Mouse (Mus musculus): ENCODE data around the gene Rrn3. TPM values are rescaled to one million over a fixed set of nuclear protein-coding genes. Genes with fewer than 3 reads are reported as not detected.

Gene Rrn3
- polyA plus RNA-seq, 1 experiment, result 12.1 TPM

- no peak for DNase-seq (ENCODE audit: low read depth)
Observed at GRCm38 (mm10) chr16:13851446-13851845, 70.9 kb downstream of the Rrn3 start.

- no peak for DNase-seq (ENCODE audit: low read depth)
Observed at GRCm38 (mm10) chr16:13853886-13854285, 73.4 kb downstream of the Rrn3 start.

Other genes starting within 250 kb of the Rrn3 start
- 20.0 and 20.8 TPM in 2 replicates for gene Parn, start 112.5 kb upstream of the Rrn3 start, polyA plus RNA-seq (2012; rRNA removed)
- 34.8 and 35.8 TPM in 2 replicates for gene Bfar, start 108.8 kb upstream of the Rrn3 start, polyA plus RNA-seq (2012; rRNA removed)
- gene 3110001I22Rik, start 108.8 kb upstream of the Rrn3 start, polyA plus RNA-seq (2012; rRNA removed), result 1.2 and 1.5 TPM in 2 replicates
- 0.23 and 0.56 TPM in 2 replicates for gene Pla2g10, start 49.7 kb upstream of the Rrn3 start, polyA plus RNA-seq (2012; rRNA removed)
- 44.4 and 49.5 TPM in 2 replicates for gene Ntan1, start 38.1 kb downstream of the Rrn3 start, polyA plus RNA-seq (2012; rRNA removed)
- 250 and 265 TPM in 2 replicates for gene Pdxdc1, start 122.4 kb downstream of the Rrn3 start, polyA plus RNA-seq (2012; rRNA removed)
- 9.4 and 9.5 TPM in 2 replicates for gene Mpv17l, start 122.5 kb downstream of the Rrn3 start, polyA plus RNA-seq (2012; rRNA removed)
- gene 2900011O08Rik, start 205.9 kb downstream of the Rrn3 start, polyA plus RNA-seq (2012; rRNA removed), result not detected in 2 replicates
- 0.59 and 1.5 TPM in 2 replicates for gene Ifitm7, start 206.2 kb downstream of the Rrn3 start, polyA plus RNA-seq (2012; rRNA removed)